Mouse (Mus musculus): ENCODE results near the gene Atg13.

Gene Atg13

DNA sequence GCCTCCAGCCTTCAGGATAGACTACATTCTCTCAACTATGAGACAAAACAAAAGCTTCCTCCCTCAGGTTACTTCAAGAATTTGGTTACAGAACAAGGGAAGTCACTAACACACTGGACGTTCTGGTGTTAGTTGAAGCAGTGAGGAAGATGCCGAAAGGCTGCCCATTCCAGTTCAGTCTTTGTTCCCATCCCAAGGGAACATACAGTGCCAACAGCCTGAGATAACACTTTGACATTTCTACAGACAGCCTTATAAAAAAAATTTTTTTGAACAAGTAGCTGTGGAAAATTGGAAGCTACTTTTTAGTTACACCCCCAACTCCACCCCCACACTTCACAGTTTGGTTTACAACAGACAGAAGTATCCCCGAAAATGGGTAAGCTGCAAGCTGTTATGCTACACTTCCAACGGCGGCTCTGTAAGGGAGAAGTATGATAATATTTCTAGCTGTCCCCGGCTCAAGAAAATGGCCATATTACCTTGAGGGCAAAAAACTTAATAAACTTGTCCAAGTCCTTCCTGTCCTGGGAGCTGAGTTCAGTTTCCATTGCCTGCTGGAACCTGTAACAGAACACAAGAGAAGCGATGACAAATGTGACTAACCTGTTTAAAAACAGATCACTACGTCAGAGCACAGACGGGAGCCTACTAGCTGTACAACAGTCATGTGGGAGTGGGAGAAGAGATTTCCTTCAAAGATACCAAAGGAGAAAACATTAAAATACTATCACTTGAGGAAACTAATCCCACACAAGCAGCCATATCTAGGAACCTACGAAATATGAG, 14.7 kb downstream of the Atg13 start:
- peak in 1 of 2 experiments; percentile 51 for DNase-seq (ENCODE audit: inconsistent age in 2 of 2, low spot score in 1 of 2)

DNA sequence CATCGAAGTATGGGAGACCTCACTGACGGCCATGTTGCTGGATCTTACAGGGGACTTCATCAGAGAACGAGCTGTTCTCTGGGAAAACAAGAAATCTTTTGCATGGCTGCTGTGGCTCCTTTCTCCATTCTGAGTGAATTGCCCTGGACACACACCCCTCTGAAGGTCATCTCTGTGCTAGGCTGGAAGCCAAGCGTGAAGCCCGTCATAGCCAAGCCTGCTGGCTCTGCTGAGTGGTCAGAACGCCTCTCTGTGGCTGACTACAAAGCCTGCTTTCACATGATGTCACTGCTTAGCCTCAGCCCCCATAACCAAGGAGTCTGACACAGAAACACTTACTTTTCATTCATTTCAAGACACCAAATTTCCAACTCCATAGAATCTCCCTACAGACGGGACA, 20.9 kb downstream of the Atg13 start:
- peak; percentile 91 to 93 for DNase-seq (ENCODE audit: inconsistent age in 2 of 2, low spot score in 1 of 2)

DNA sequence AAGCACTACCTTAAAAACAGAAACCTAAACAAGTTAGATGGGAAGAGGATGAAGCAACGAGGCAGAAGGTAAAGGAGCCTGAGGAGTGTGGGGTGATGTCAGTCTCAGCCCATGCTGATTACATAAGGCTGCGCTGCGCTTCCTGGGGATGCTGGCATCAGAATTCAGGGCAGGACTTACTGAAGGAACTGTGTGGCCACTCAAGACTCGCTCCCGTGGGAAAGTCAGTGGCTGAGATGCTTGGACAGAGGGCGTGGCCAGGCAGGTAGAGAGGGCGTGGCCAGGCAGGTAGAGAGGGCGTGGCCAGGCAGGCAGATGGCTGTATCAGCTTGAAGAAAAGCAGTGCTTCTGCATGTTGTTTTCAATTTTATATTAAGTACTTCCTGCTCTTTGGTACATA, 26.5 kb downstream of the Atg13 start:
- DNase-seq (ENCODE audit: inconsistent age in 2 of 2, low spot score in 1 of 2): no peak

DNA sequence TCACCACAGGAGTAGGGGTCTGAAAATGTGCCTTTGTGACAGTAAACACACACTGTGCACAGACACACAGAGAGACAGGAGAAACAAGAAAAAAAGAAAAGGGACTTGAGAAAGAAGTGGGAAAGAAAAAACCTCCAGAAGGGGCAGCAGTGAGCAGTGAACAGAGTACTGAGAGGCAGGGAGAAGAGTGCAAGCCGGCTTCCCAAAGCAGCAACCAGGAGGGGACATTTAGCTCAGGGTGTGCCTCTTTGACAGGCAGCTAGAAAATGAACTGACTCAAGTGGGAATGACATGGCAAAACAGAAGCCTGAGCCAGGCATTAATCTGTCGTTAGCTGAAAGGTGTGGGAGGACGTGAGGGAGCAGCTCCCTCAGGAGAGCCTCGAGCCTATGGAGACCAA, 27.5 kb downstream of the Atg13 start:
- DNase-seq (ENCODE audit: inconsistent age in 2 of 2, low spot score in 1 of 2): peak in 1 of 2 experiments; percentile 70

DNA sequence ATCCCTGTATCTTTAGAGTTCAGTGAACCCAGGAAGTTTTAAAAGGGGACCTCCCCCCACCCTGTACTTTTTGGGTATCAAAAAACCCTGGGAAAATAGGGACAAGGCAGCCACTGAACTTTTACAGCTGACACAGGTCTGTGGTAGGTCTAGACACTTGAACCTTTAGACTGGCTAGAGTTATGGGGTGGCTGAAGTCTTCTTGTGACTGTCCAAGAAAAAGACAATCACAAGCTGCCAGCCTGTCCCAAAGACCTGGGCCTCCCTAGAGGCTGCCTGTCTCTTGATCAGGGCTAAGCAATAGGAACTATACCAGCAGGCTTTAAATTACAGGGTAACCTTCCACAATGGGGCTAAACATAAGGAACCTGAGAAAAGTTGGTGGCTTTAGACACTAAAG, 33.4 kb downstream of the Atg13 start:
- DNase-seq (ENCODE audit: inconsistent age in 2 of 2, low spot score in 1 of 2): no peak

DNA sequence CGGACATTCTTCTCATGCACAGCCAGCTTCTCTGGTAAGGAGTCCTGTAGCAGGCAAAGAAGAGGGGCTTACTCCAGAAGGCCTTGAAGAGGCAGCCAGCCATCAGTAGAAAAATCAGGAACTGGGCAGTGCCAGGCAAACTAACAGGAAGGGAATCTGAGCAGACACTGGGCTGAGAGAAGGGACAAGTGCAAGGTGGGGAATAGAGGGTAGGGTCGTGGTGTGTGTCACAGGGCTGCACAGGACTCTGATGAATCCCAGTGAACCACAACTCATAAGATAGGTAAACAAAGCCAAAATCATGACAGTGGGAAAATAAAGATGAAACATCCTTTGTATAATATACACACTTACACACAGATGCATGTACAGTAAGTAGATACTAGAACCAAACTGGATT, 34.0 kb downstream of the Atg13 start:
- no peak for DNase-seq (ENCODE audit: inconsistent age in 2 of 2, low spot score in 1 of 2)

DNA sequence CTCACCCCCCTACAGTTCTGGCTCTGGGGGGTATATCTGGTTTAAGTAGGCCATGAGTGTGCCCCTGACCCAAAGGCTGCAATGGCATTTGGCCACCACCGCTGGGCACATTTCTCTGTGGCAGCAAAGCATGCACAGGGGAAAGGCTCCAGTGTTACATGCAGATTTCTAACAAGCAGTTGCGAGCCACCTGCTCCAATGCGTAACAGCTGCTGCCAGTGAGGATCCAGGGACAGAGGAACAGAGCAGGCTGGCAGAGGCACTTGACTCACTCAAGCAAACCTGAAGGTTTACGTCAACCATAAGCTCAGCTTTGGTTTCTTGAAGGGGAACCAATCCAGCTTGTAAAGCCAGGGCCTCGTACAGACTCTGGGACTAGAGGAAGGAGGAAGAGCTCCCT, 35.5 kb downstream of the Atg13 start:
- DNase-seq (ENCODE audit: inconsistent age in 2 of 2, low spot score in 1 of 2): no peak

DNA sequence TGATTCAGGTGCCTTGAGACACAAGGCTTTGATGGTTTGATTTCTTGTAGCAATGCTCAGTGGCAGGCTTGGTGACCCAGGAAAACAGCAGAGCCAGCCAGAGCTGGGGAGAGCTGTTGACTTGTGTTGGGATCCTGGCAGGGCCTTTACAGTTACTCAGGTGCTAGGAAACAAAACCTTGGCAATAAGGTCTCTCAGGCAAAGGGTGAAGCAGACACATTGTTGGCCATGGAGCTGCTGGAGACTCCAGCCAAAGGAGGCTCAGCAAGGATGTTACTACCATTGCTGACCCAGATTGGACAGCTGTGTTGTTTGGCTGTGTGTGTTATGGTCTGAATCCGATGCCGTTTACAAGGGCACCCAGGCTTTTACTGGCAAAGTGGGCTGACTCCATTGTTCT, 36.8 kb downstream of the Atg13 start:
- DNase-seq (ENCODE audit: inconsistent age in 2 of 2, low spot score in 1 of 2): peak in 1 of 2 experiments; percentile 45

DNA sequence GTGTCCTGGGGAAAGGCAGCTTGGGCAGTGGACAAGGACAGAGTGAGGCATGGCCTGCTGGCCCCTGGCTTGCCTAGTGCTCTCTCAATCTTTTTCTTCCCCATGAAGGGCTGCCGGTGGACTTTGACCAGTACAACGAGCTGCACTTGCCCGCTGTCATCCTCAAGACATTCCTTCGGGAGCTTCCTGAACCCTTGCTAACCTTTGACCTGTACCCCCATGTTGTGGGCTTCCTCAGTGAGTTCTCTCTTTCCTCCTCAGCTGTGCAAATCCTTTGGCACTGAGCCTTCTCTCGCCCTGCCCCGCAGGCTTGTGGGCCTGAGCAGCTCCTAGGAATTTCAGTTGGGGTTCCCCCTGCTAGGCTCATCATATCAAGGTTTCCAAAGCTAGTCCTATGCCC, 40.3 kb downstream of the Atg13 start:
- DNase-seq (ENCODE audit: inconsistent age in 2 of 2, low spot score in 1 of 2): no peak

DNA sequence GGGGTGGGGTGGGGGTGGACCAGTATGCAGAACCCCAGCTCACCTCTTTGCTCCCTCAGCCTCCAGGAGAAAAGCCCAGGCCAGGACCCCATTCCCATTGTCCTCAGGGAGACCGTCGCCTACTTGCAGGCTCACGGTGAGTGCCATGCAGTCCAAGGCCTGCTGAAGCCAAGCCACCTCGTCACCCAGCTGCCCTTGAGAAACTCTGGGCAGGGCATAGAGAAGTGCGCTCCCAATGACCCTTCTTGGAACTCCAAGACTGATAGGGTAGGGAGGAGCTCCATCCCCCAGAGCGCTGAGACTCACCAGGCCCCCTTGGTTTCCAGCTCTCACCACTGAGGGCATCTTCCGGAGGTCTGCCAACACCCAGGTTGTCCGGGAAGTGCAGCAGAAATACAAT, 41.0 kb downstream of the Atg13 start:
- peak in 1 of 2 experiments; percentile 75 for DNase-seq (ENCODE audit: inconsistent age in 2 of 2, low spot score in 1 of 2)

DNA sequence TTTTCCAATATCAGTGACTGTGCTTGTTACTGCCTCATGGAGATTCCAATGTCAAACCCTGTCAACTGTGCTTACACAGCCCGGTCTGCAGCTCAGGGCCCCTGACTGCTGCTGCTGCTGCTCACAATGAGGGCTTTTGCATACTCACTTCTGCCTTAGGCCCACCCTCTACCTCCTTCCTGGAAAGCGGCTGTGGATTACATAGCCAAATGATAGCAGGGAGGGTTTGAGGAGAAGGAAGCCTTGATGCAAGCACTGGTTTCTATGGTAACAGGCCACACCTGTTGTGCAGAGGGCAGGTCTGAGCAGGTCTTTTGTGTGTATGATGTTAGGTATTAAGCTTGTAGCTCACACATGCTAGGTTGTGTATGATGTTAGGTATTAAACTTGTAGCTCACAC, 42.6 kb downstream of the Atg13 start:
- DNase-seq (ENCODE audit: inconsistent age in 2 of 2, low spot score in 1 of 2): no peak

DNA sequence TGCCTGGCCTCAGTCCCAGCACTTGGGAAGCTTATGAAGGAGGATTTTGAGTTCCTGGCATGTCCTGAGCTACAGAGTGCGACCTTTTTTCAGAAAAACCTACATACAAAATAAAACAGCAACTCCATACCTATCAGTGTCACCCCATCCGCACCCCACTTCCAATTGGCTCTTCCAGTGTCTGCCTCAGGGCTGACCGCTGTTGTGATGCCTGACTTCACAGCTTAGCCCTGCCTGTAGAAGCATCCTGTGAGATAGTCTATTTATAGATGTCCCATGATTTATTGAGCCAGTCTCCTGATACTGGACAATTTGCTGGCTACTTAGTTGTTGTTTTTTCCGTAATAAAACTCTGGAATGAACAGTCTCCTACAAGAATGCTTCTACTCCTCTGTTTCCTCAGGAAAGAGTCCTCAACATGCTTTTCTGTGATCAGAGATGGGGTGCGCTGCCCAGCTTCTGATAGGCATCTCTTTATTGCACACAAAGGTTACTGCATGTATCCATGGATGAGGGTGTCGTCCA, 43.9 kb downstream of the Atg13 start:
- DNase-seq (ENCODE audit: inconsistent age in 2 of 2, low spot score in 1 of 2): no peak

DNA sequence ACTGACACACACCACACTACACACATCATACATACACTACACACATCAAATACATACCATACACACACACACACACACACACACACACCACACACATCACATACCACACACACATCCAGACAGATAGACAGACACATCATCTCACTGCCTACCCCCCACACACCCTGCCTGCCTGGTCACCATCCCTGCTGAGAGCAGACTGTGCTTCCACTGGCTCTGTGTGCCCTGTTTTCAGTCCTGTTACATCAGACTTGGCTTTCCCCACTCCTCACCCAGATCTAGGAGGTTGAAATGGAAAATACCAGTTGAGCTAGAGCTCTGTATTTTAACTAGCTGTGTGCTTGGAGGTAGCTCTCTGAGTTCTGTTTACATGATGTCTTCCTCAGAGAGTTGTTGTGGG, 45.6 kb downstream of the Atg13 start:
- DNase-seq (ENCODE audit: inconsistent age in 2 of 2, low spot score in 1 of 2): no peak

DNA sequence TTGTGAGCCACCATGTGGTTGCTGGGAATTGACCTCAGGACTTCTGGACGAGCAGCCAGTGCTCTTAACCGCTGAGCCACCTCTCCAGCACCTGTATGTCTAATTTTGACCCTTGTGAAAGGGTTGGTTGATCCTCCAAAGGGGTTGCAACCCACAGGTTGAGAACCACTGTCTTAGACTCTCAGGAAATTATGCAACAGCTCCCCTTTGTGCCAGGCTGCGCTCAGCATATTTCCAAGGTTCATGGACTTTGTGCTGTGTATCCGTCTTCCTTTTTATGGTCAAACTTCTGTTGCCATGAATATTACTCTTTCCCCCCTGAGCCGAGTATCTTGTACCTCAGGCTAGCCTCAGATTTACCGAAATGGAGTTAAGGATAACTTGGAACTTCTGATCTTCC, 49.4 kb downstream of the Atg13 start:
- no peak for DNase-seq (ENCODE audit: inconsistent age in 2 of 2, low spot score in 1 of 2)

DNA sequence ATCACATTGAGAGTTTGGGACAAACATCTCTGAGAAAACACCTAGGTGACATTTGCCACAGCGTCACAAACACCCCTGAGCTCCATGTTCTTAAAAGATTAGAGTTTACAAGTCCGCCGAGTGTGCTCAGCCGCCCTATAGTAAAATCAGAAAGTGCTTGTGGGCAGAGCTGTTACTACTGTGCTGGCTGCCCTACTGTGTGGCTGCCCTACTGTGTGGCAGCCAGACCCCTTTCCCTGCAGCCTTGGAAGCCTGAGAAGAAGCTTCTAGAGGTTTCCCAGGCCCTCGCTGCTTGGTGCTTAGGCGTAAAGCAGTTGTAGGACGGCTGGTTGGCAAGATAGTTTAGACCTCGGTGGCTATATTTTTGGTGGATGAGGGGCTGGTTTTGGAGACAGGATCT, 50.7 kb downstream of the Atg13 start:
- DNase-seq (ENCODE audit: inconsistent age in 2 of 2, low spot score in 1 of 2): no peak

DNA sequence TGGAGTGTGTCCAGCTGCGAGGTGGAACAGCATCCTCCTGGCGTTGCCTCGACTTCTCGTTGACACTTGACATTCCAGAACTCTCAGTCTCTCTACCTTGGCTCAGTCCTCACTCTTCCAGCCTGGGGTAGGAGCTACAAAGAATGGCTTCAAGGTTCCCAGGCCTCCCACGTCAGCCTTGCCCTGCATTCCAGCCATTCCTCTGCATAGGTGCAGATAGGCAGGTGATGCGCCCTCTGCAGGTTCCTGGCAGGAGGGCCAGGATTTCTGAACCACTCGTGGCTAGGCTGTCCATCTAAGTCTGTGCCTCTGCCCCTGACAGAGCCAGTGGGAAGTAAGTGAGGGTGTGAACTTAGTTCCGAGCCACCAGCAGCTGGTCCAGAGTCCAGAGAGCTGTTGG, 53.6 kb downstream of the Atg13 start:
- no peak for DNase-seq (ENCODE audit: inconsistent age in 2 of 2, low spot score in 1 of 2)

DNA sequence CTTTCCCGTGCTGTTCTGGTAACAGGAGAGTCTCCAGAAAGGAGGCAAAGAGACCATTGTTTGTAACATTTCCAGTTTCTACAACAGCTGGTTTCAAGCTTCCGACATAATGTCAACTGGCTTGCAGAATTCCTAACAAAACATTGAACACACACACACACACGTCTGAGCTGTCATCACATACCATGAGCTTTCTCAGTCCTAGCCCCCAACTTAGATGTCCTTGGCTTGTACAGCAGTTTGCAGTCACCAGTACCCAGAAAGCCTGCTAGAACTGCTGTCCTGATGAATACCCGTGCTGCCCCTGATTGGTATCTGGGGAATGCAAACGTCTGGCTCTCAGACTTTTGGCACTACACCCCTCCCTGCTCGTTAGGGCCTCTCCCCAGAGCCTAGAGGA, 54.5 kb downstream of the Atg13 start:
- no peak for DNase-seq (ENCODE audit: inconsistent age in 2 of 2, low spot score in 1 of 2)

DNA sequence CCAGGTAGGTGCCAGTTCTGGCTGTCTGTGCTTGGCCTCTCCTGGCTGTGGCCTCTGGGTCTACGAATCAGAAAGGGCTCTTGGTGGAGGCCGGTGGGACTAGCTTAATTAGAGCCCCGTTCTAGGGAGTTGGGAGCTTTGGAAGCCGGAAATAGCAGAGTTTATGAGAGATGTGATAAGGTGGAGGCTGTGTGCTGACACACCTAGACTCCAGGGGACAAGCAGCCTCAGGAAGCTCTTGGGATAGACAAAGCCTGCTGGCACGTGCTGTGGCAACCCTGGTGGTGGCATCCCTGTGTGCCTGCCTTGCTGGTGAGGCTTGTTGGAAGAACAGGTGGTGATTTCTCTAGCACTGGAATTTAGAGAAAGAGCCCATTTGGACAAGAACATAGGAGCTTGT, 55.0 kb downstream of the Atg13 start:
- DNase-seq (ENCODE audit: inconsistent age in 2 of 2, low spot score in 1 of 2): no peak

DNA sequence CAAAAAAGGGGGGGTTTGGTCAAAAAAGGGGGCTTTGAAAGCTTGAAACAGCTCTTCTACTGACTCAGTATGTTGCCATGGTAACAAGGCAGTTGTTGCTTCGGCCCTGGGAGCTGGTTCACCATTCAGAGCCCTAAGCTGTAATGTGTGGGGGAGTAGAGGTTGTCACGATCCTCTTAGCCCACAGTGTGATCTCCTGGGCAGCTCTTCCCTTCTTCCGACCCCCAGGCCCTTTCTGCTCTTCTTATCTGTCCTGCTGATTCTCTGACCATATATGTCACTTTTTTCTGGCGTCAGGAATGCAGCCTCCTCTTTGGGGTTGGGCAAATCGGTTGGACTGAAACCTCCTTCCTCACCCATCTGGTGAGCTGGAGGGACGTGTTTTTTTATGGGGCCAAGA, 57.5 kb downstream of the Atg13 start:
- DNase-seq (ENCODE audit: inconsistent age in 2 of 2, low spot score in 1 of 2): no peak

DNA sequence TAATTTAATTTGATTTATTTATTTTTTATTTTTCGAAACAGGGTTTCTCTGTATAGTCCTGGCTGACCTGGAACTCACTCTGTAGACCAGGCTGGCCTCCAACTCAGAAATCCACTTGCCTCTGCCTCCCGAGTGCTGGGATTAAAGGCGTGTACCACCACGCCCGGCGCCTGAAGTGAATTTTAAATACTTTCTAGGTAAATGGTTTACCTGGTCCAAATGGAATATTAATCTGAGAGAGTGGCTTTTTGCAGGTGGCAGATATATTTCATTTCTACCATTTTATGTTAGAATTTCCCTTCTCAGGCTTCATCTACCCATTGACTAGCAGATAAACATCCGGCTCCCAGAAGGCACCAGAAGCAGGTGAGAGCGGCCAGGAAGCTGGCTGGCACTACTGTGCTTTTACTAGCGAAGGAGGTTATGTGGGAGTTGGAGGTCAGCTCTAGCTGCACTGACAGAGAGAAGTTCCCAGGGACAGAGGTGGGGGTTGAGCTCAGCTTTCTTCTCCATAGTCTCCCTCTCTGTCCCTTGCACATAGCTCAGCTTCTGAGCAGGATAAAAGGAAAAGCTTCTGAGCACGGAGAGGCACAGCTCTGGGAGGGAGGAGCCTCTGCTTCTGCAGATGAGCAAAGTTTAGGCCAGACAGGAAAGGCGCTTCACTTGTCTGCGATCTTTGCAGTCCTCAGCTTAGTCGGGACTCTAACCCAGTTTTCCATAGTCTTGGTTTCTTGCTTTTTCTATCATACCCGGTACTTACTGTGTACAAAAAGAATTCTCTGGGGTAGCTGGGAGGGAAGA, 58.7 kb downstream of the Atg13 start:
- DNase-seq (ENCODE audit: inconsistent age in 2 of 2, low spot score in 1 of 2): no peak

DNA sequence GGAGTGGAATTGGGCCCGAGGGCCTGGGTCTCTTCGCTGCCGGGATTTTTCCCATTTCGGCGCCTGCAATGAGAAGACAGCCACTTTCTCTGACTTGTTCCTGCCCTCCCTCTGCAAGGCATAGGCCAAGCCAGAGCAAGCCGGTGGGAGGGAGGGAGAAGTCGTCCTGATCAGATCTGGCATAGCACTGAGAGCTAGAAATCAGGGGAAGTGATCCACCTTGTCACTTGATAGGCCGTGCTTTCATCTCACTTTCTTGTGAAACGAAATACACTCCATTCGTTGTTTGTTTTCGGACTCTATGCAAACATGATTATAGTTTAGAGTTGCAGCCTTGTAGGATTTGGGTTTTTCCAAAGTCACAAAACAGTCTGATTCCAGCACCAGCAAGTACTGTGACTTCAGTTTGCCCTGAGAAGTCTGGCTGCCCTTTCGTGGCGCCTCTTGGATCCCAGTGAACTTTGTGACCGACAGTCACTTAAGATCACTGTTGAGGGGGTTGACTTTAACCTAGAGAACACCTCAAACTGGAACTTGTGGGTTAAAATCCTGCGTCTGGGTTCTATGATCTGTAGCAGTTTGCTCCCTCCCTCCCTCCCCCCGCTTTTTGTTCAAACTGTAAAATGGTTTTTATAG, 59.9 kb downstream of the Atg13 start:
- DNase-seq (ENCODE audit: inconsistent age in 2 of 2, low spot score in 1 of 2): no peak

Data from adrenal gland, adult (tissue).